Mouse (Mus musculus): ENCODE data around the gene Flcn. TPM values are rescaled to one million over a fixed set of nuclear protein-coding genes. Genes with fewer than 3 reads are reported as not detected.

Gene Flcn
- polyA plus RNA-seq, 1 experiment from 2014 or later = 41.8 TPM

DNA sequence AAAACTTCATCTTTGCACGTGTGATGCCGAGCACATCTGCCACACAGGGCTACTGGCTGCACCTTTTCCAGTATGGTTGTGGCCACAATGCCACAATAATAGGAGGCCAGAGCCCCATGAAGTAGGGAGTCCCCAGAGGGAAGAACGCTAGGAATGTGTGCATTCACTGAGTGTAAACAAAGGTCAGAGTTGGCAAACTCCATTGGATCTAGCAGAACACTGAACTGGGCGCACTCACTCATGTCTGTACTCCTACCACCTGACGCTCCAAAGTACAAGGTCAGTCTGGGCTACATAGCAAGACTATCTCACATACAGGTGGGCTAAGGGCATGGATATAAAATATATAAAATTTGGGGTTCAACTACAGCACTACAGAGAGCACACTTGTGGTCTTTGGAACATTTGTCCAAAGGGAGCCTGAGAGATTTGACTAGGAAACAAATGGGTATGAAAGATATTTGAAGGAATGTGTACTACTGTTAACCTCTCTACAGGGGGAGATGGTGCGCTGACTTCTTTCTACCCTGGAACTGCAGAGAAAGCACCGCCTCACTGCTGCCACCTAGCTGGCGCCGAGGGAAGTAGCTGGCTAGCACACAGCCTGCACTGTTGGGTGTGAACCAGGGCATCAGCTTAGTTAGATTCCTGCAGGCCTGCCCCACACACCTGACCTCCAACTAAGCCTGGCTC, 31.5 kb downstream of the Flcn start:
- 58% methylated on average over 9 of the region's 9 CpGs for WGBS
- Histone ChIP-seq H3K4me1 (no peaks in the 10 kb centered on the region), H3K9ac (replicated peaks) (no peak overlapping the region), H3K36me3 (peaks cover 57% of the 10 kb centered on the region), H3K9me3 (replicated peaks) (no peaks in the 10 kb centered on the region), H3K4me2 (no peak overlapping the region), H3K27me3 (replicated peaks) (no peaks in the 10 kb centered on the region), H3K27ac (replicated peaks) (no peak overlapping the region), H3K4me3 (replicated peaks) (no peak overlapping the region)
- ATAC-seq (ENCODE audit: low FRiP score) = no peak

DNA sequence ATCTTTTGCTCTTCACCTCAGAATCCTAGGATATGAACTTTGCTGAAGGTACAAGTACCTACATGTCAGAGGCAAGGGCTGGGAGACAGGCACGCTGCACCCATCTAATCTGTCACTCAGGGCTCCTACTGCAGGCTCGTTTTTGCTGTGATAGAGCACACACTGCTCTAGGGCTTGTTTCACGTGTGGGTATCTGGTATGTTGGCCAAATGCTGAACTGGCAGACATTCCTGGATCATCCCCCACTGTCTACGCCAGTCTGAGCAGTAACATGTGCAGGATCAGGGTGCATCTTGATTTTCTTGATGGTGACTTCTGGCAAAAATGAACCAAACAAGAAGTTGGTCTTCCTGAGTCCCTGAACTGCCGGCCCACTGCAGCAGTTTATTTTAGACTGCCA, 32.6 kb downstream of the Flcn start:
- Histone ChIP-seq H3K4me3 (replicated peaks) (no peak overlapping the region), H3K9me3 (replicated peaks) (no peaks in the 10 kb centered on the region), H3K9ac (replicated peaks) (no peak overlapping the region), H3K36me3 (peaks cover 66% of the 10 kb centered on the region), H3K4me1 (no peaks in the 10 kb centered on the region), H3K4me2 (no peak overlapping the region), H3K27ac (replicated peaks) (no peak overlapping the region), H3K27me3 (replicated peaks) (no peaks in the 10 kb centered on the region)
- ATAC-seq (ENCODE audit: low FRiP score) = no peak
- 96% methylated on average over 5 of the region's 5 CpGs for WGBS

DNA sequence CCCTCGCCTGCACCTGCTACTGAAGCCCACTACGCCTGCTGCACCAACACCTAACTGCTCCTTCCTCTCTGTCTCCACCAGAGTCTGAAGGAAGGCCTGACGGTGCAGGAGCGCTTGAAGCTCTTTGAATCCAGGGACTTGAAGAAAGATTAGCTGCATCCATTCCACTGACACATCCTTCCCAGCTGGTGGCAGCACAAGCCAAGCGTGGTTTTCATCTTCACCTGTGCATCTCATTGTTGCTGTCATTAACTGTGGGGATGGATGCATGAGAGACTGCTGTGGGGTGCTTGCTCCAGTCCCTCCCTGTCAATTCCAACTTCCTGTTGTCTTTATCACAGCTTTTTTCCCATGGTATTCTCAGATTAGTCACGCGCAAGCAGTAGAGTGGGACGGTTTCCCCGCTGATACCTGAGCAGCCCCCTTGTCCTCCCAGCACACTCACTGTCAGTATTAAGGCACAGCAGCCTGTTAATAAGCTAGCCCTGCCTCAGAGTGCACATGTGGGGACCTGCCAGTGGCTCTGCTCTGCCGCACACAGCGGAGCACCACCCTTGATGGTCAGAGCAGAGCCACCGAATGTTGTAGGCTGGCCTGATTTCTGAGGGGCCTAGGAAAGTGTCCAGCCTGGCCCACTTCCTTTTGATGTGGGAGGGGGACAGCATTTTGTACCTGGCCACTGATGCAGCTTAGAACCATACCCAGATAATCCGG, 34.2 kb downstream of the Flcn start:
- Histone ChIP-seq H3K9me3 (replicated peaks) (no peaks in the 10 kb centered on the region), H3K27ac (replicated peaks) (no peak overlapping the region), H3K36me3 (peaks cover 82% of the 10 kb centered on the region), H3K4me2 (no peak overlapping the region), H3K9ac (replicated peaks) (no peak overlapping the region), H3K4me3 (replicated peaks) (no peak overlapping the region), H3K4me1 (no peaks in the 10 kb centered on the region), H3K27me3 (replicated peaks) (no peaks in the 10 kb centered on the region)
- 91% methylated on average over 13 of the region's 13 CpGs for WGBS
- ATAC-seq (ENCODE audit: low FRiP score) = no peak

DNA sequence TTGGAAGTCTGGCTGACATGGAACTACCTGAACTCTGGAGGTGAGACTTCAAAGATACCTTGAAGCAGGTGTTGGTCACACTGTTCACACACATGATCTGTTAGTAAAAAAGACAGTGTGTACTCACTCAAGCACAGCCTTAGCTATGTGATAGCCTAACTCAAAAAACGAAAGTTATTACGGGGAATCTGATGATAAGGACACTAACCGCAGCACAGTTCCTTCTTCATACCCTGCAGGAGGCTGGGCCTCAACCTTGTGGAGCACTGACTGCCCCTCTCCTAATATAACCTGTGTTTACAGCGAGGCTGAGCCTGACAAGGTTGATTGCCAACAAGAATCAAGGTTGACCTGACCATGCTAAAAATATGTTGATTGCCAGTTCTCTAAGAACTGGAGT, 35.3 kb downstream of the Flcn start:
- Histone ChIP-seq H3K9ac (replicated peaks) (no peak overlapping the region), H3K36me3 (peaks cover 90% of the 10 kb centered on the region), H3K4me2 (no peak overlapping the region), H3K4me3 (replicated peaks) (no peak overlapping the region), H3K27me3 (replicated peaks) (no peaks in the 10 kb centered on the region), H3K27ac (replicated peaks) (no peak overlapping the region), H3K4me1 (no peaks in the 10 kb centered on the region), H3K9me3 (replicated peaks) (no peaks in the 10 kb centered on the region)
- ATAC-seq (ENCODE audit: low FRiP score) = no peak
- WGBS = 91% methylated on average over 4 of the region's 4 CpGs

DNA sequence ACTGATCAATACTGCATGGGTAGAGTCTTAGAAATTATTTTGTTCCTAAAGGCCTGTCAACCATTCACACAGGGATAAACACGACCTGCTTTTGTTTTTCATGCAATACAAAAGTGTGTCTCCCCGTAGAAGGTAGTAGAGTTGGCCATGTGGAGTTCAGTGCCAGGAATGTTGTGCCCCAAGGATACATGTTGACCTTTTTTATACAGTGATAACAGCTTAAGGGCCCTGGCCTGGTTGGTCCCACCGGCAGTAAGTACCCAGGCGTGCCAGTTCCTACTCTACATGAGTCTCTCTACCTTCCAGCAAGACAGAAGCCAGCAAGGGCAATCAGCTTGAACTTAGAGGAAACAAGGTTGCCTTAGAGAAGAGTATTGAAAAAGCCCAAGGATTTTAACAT, 36.9 kb downstream of the Flcn start:
- Histone ChIP-seq H3K4me1 (no peaks in the 10 kb centered on the region), H3K9ac (replicated peaks) (no peak overlapping the region), H3K36me3 (peaks cover 94% of the 10 kb centered on the region), H3K4me3 (replicated peaks) (no peak overlapping the region), H3K9me3 (replicated peaks) (no peaks in the 10 kb centered on the region), H3K4me2 (no peak overlapping the region), H3K27ac (replicated peaks) (no peak overlapping the region), H3K27me3 (replicated peaks) (no peaks in the 10 kb centered on the region)
- ATAC-seq (ENCODE audit: low FRiP score) = no peak
- 93% methylated on average over 4 of the region's 4 CpGs for WGBS

DNA sequence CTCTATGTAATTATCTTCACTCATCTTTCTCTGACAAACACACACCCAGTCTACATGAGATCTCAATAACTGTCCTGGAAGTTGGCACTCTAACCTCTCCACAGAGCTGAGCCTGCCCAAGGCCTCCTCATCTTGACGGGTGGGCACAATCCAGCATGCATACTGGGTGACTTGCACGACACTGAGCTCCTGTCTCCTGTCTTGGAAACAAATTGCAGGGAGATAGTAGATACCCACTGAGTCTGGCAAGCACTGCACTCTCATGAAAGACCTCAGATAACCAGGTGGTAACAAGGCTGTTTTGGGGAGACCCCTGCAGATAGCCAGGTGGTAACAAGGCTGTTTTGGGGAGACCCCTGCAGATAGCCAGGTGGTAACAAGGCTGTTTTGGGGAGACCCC, 37.5 kb downstream of the Flcn start:
- Histone ChIP-seq H3K9me3 (replicated peaks) (no peaks in the 10 kb centered on the region), H3K4me1 (no peaks in the 10 kb centered on the region), H3K27ac (replicated peaks) (no peak overlapping the region), H3K4me2 (no peak overlapping the region), H3K9ac (replicated peaks) (no peak overlapping the region), H3K4me3 (replicated peaks) (no peak overlapping the region), H3K36me3 (peaks cover 94% of the 10 kb centered on the region), H3K27me3 (replicated peaks) (no peaks in the 10 kb centered on the region)
- ATAC-seq (ENCODE audit: low FRiP score) = no peak
- 87% methylated on average over 2 of the region's 2 CpGs for WGBS

DNA sequence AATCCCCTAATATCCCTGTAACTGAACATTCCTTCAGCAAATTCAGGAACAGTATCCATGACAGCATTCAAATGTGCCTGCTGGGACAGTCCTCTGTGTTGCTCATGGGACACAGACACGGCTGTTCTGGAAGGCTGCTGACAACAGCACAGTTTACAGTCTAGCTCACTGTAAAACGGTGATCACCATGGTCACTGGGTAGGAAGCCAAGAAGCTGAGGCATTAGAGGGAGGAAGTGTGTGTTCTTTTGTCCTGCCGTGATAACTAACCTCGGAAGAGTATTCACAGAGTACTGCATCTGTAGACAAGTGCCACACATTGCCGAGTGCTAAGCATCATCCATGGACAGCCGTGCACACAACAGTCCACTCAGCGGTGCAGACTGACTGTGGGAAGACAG, 39.1 kb downstream of the Flcn start:
- H3K4me2 ChIP-seq = no peak overlapping the region
- H3K9me3 ChIP-seq (replicated peaks) = no peaks in the 10 kb centered on the region
- H3K36me3 ChIP-seq = peaks cover 93% of the 10 kb centered on the region
- no peak overlapping the region for H3K4me3 ChIP-seq (replicated peaks)
- H3K27me3 ChIP-seq (replicated peaks) = no peaks in the 10 kb centered on the region
- 63% methylated on average over 7 of the region's 7 CpGs for WGBS
- no peaks in the 10 kb centered on the region for H3K4me1 ChIP-seq
- H3K27ac ChIP-seq (replicated peaks) = peak overlapping the region; percentile 66
- ATAC-seq (ENCODE audit: low FRiP score) = peak; percentile 83
- H3K9ac ChIP-seq (replicated peaks) = no peak overlapping the region

DNA sequence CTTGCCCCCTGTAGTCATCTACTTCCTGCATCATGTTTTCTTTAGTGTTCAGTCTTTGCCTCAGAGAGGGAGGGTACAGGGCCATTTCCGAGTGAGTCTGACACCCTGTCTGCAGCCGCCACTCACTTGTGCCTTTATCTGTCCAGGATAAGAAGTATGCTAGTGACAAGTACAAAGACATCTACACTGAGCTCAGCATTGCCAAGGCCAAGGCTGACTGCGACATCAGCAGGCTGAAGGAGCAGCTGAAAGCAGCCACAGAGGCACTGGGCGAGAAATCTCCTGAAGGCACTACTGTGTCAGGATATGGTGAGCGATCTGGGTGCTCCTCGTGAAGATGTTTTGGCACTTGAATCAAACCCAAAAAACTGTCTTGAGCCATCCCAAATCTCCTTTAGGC, 40.1 kb downstream of the Flcn start:
- 86% methylated on average over 6 of the region's 6 CpGs for WGBS
- Histone ChIP-seq H3K27me3 (replicated peaks) (no peaks in the 10 kb centered on the region), H3K27ac (replicated peaks) (peak overlapping the region; percentile 66), H3K4me3 (replicated peaks) (no peak overlapping the region), H3K4me1 (no peaks in the 10 kb centered on the region), H3K9ac (replicated peaks) (no peak overlapping the region), H3K4me2 (no peak overlapping the region), H3K9me3 (replicated peaks) (no peaks in the 10 kb centered on the region), H3K36me3 (peaks cover 95% of the 10 kb centered on the region)
- ATAC-seq (ENCODE audit: low FRiP score) = no peak

DNA sequence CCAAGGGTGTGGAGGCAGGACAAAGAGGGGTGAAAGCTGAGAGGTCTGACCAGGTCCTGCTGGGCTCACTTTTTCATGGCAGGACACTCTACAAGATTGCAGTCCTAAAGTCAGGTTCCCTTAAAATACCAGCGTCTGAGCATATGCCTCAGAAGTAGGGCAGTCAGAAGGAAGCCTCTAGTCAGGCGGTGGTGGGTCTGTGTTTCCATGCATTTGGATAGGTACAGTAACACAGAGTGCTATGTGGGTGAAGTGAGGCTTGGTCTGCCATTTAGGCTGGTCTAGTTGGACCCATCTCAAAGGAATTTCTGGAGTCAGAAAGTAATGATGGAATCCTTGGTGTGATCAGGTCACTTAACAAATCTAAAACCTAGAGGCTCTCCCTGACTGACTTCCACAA, 40.5 kb downstream of the Flcn start:
- no peaks in the 10 kb centered on the region for H3K9me3 ChIP-seq (replicated peaks)
- no peak overlapping the region for H3K4me3 ChIP-seq (replicated peaks)
- no peak for ATAC-seq (ENCODE audit: low FRiP score)
- H3K36me3 ChIP-seq = peaks cover 95% of the 10 kb centered on the region
- no peak overlapping the region for H3K9ac ChIP-seq (replicated peaks)
- 93% methylated on average over 2 of the region's 2 CpGs for WGBS
- no peaks in the 10 kb centered on the region for H3K4me1 ChIP-seq
- 0 out of 2 replicates have a peak overlapping the region, but pooled peaks have one; percentile 66 for H3K27ac ChIP-seq (replicated peaks)
- no peaks in the 10 kb centered on the region for H3K27me3 ChIP-seq (replicated peaks)
- no peak overlapping the region for H3K4me2 ChIP-seq

DNA sequence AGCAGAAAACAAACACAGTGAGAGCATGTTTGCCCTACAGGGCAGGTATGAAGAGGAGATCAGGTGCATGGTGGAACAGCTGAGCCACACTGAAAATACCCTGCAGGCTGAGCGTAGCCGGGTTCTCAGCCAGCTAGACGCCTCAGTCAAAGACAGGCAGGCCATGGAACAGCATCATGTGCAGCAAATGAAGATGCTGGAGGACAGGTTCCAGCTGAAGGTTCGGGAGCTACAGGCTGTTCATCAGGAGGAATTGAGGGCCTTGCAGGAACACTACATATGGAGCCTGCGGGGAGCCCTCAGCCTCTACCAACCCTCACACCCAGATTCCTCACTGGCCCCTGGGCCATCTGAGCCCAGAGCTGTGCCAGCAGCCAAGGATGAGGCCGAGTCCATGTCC, 49.0 kb downstream of the Flcn start:
- H3K4me1 ChIP-seq = peaks cover 26% of the 10 kb centered on the region
- H3K9me3 ChIP-seq (replicated peaks) = no peaks in the 10 kb centered on the region
- H3K4me3 ChIP-seq (replicated peaks) = no peak overlapping the region
- H3K27ac ChIP-seq (replicated peaks) = no peak overlapping the region
- WGBS = 95% methylated on average over 6 of the region's 6 CpGs
- ATAC-seq (ENCODE audit: low FRiP score) = no peak
- H3K36me3 ChIP-seq = peaks cover 90% of the 10 kb centered on the region
- H3K9ac ChIP-seq (replicated peaks) = no peak overlapping the region
- H3K4me2 ChIP-seq = no peak overlapping the region
- H3K27me3 ChIP-seq (replicated peaks) = no peaks in the 10 kb centered on the region

DNA sequence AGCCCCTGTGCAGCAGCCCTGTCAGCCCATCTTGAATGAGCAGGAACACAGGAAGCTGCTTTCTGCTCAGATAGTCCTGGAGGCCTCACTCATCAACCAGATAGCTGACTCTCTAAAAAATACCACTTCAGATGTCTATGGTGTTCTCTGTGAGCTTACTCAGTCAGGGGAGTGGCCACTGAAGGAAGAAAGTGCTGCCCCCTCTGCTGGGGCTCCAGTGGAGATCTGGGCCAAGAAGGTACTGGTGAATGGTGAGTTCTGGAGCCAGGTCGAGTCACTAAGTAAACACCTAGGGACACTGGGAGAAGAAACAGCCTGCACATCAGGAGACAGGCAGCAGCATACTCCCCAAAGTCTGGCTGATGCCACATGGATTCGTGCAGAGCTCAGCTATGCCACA, 50.2 kb downstream of the Flcn start:
- Histone ChIP-seq H3K9me3 (replicated peaks) (no peaks in the 10 kb centered on the region), H3K36me3 (peaks cover 91% of the 10 kb centered on the region)
- WGBS = 94% methylated on average over 2 of the region's 2 CpGs

DNA sequence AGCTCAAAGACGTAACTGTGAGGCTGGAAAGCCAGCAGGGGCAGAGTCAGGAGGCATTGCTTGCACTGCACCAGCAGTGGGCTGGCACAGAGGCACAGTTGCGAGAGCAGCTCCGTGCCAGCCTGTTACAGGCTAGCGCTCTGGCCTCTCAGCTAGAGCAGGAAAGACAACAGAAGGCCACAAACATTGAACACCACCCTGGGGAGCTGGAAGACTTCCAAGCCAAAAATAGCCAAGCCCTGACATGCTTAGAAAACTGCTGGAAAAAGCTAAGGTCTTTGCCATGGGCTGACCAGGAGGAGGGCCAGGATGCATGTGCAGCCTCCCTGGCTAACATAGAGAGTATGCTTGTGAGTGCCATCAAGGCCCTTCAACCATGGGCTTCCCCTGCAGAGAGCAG, 50.6 kb downstream of the Flcn start:
- Histone ChIP-seq H3K27ac (replicated peaks) (peak overlapping the region; percentile 54), H3K36me3 (peaks cover 90% of the 10 kb centered on the region), H3K4me3 (replicated peaks) (no peak overlapping the region), H3K4me2 (no peak overlapping the region), H3K4me1 (peaks cover 26% of the 10 kb centered on the region), H3K9ac (replicated peaks) (no peak overlapping the region), H3K9me3 (replicated peaks) (no peaks in the 10 kb centered on the region), H3K27me3 (replicated peaks) (no peaks in the 10 kb centered on the region)
- peak; percentile 68 for ATAC-seq (ENCODE audit: low FRiP score)
- WGBS = 52% methylated on average over 4 of the region's 4 CpGs

More for the DNA sequence above, 50.2 kb downstream of the Flcn start:
- H3K27me3 ChIP-seq (replicated peaks) = no peaks in the 10 kb centered on the region
- no peak overlapping the region for H3K4me2 ChIP-seq
- no peak for ATAC-seq (ENCODE audit: low FRiP score)
- peak overlapping the region; percentile 54 for H3K27ac ChIP-seq (replicated peaks)
- peaks cover 26% of the 10 kb centered on the region for H3K4me1 ChIP-seq
- H3K9ac ChIP-seq (replicated peaks) = no peak overlapping the region
- no peak overlapping the region for H3K4me3 ChIP-seq (replicated peaks)

All from neural tube, embryonic 15.5 days (tissue).